Mouse (Mus musculus): ENCODE data around the gene Olfr770.
"Not testable (repeated sequence)": the region's sequence is repeated elsewhere in the genome, so short reads cannot be mapped to it uniquely, and the experiment has no call there.

The Olfr770 gene

GRCm38 (mm10) chr10:129138898-129139297 lies at the start of gene Olfr770:
Gene Olfr770, minus strand, starts transcription at chr10:129138998.
- DNase-seq (ENCODE audit: low read depth, low spot score), result no peak

- DNase-seq (ENCODE audit: low read depth, low spot score), result not testable (repeated sequence)
Measured at GRCm38 (mm10) chr10:129187319-129187718, 48.5 kb upstream of the Olfr770 start, which contains the start of gene Olfr773. Gene Olfr773, minus strand, starts transcription at chr10:129187419.

- DNase-seq (ENCODE audit: low read depth, low spot score), result not testable (repeated sequence)
Measured at GRCm38 (mm10) chr10:129177821-129178220, 39.0 kb upstream of the Olfr770 start, which contains the start of gene Olfr772. Gene Olfr772, minus strand, starts transcription at chr10:129177921.

GRCm38 (mm10) chr10:129164651-129165050 lies 25.9 kb upstream of the Olfr770 start, which contains the start of gene Olfr771:
Gene Olfr771, minus strand, starts transcription at chr10:129164751.
- DNase-seq (ENCODE audit: low read depth, low spot score), result no peak

- DNase-seq (ENCODE audit: low read depth, low spot score), result no peak
Measured at GRCm38 (mm10) chr10:129117761-129118160, 21.0 kb downstream of the Olfr770 start, which contains the start of gene Olfr769. Gene Olfr769, minus strand, starts transcription at chr10:129117861.

- DNase-seq (ENCODE audit: low read depth, low spot score), result no peak
Measured at GRCm38 (mm10) chr10:129115146-129115545, 23.7 kb downstream of the Olfr770 start.

- peak; percentile 6 for DNase-seq (ENCODE audit: low read depth, low spot score)
Measured at GRCm38 (mm10) chr10:129101231-129101630, 37.6 kb downstream of the Olfr770 start.

- no peak for DNase-seq (ENCODE audit: low read depth, low spot score)
Measured at GRCm38 (mm10) chr10:129099275-129099674, 39.5 kb downstream of the Olfr770 start, which contains the start of gene Olfr768. Gene Olfr768, minus strand, starts transcription at chr10:129099375.

- DNase-seq (ENCODE audit: low read depth, low spot score), result not testable (repeated sequence)
Measured at GRCm38 (mm10) chr10:129082810-129083209, 56.0 kb downstream of the Olfr770 start, which contains the start of gene Olfr767. Gene Olfr767, minus strand, starts transcription at chr10:129082910.
